Mouse (Mus musculus): Measurements from ENCODE around the gene Ndufb11. TPM values are rescaled to one million over a fixed set of nuclear protein-coding genes. Genes with fewer than 3 reads are reported as not detected.

Ndufb11 gene
- 325 and 354 TPM in 2 replicates for total RNA-seq (2021)
- long read RNA-seq, transcript Ndufb11-201 (3 exons, 908 nt), result major isoform, 222 of 231 reads
- long read RNA-seq, partial matches to known transcripts, result 2 of 231 reads
- long read RNA-seq, other reads (novel, unspliced or antisense), result 7 of 231 reads

- peak; percentile 76 for DNase-seq
Measured at GRCm38 (mm10) chrX:20617176-20617902, at the start of gene Ndufb11, which contains the start of gene Rbm10. Gene Ndufb11 (minus strand): TSS chrX:20617619. Gene Rbm10 (plus strand): TSS chrX:20617503.

- DNase-seq, result no peak
Measured at GRCm38 (mm10) chrX:20663444-20663790, 46.0 kb upstream of the Ndufb11 start.

- DNase-seq, result peak; percentile 75
Measured at GRCm38 (mm10) chrX:20662716-20663443, 45.5 kb upstream of the Ndufb11 start.

DNA sequence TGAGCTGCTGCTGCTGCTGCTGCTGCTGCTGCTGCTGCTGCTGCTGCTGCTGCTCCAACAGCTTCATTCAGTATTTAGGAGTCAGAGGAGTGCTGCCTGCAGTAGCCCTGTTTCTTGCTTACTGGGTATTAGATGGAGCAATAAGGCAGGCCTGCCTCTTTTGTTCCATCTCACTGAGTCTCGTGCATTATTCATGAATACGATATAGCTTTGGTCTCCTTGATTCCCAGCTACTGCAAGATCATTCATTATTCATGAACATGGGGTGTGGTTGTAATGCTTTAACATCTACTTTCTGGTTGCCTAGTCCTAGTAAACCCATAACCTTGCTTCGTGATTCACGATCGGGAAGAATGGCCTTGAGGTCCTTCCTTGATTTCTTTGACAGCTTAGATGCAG, 44.9 kb upstream of the Ndufb11 start:
- DNase-seq, result no peak

DNA sequence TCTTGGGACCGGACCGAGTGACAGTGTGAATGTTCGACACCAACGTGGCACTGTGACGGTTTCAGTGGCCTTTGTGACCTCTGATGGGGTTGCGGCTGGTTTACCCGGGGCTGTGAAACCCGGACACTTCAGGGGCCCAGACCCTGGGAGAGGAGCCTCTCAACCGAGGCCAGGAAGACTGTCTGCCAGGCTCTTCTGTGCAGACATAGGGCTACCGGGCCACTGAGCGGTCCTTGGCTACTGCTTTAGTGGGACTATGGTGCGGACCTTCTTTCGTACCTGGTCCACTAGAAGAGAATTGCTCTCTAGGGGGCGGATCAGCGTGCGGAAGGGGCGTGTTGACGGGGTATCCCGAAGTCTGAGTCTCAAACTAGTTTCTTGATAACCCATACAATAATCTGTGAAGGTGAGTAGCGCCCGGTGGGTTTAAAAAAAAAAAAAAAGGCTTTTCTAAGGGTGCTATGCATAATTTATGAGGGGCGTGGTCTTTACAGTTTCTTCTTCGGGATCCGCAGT, 41.5 kb upstream of the Ndufb11 start:
- DNase-seq, result no peak

GRCm38 (mm10) chrX:20658026-20658652, 40.7 kb upstream of the Ndufb11 start, which contains the start of gene Uba1:
Gene Uba1 (plus strand): TSS chrX:20658326.
- peak; percentile 66 for DNase-seq

GRCm38 (mm10) chrX:20657593-20657992, 40.2 kb upstream of the Ndufb11 start:
- DNase-seq, result no peak

DNA sequence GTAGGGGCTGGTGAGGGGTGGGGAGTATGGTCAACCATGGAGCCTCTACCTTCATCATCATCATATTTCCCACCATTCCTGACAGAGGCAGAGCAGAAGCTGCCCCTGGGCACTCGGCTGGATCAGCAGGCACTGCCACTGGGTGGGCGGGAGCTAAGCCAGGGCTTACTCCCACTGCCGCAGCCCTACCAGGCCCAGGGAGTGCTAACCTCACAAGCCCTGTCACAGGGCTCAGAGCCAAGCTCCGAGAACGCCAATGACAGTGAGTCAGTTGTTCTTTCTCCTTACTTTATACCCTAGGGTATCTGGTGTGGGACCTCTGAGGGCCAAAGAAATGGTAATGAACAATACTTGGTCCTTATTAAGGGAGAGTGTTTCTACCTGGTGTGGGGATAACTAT, 27.4 kb upstream of the Ndufb11 start:
- peak; percentile 12 for DNase-seq

DNA sequence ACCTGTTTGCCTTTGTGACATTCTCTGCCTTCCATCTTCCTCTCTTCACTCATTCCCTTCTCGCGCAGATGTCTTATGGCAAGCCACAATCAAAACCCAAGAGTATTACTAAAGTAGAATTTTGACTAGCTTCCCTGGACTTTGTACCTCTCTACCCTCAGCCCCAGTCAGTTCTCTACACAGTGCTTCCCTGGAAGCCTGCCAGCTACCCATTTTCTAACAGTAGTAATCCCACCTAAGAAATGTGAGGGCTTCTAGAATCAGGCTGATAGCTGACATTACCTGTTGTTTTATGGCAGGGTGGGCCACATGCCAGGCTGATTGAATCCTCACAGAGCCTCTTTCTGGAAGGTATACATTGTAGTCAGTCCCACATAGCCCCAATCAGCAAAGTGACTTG, 20.7 kb upstream of the Ndufb11 start:
- no peak for DNase-seq

GRCm38 (mm10) chrX:20617903-20618399, 532 bp upstream of the Ndufb11 start:
- peak; percentile 29 for DNase-seq

DNA sequence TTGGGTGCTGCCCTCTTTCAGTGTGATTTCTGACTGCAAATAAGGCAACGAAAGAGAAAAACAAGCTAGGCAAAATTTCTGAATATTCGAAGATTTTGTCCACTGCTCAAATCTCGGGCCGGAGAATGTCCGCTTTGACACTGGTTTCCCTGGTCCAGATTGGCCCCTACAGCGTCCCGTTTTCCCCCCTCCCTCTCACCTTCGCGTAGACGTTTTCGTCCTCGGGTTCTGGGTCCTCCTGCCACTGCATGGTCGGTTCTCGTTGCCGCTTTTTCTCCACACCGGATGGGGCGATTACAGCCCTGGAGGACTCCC, 601 bp downstream of the Ndufb11 start:
- no peak for DNase-seq

DNA sequence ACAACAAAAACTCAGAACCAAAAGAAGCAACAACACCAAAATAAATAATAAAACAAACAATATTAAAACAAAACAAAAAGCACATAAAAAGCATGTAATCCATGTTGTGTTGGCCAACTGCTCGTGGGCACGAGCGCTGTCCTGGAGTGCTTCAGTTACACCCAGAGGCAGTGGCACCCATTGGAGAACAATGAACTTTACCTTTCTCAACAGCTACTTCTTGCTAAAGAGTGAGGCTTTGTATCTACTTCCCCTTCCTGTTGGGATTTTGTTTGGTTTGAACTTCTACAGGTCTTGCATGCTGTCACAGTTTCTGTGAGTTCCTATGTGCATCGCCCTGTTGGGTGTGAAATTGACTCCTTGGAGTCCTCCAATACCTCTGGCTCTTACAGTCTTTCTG, 8.9 kb downstream of the Ndufb11 start:
- no peak for DNase-seq

- DNase-seq, result no peak
Measured at GRCm38 (mm10) chrX:20587968-20588367, 29.5 kb downstream of the Ndufb11 start.

DNA sequence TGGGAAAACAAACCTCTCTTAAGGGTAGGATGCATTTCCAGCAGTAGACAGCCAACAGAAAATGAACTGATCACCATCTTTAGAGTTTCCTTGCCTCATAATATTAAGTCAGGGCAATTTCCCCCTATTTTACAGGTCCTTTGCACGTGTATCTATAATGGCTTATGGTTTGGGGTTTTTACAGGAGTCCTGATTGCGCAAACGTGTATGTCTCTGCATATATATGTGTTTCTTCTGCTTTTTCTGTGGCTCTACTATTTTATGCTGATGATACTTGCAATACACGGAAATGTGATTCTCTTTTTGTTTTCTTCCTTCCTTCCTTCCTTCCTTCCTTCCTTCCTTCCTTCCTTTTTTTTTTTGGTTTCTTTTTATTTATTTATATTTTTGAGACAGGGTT, 43.5 kb downstream of the Ndufb11 start:
- DNase-seq, result no peak

GRCm38 (mm10) chrX:20572683-20573082, 44.7 kb downstream of the Ndufb11 start:
- DNase-seq, result no peak

DNA sequence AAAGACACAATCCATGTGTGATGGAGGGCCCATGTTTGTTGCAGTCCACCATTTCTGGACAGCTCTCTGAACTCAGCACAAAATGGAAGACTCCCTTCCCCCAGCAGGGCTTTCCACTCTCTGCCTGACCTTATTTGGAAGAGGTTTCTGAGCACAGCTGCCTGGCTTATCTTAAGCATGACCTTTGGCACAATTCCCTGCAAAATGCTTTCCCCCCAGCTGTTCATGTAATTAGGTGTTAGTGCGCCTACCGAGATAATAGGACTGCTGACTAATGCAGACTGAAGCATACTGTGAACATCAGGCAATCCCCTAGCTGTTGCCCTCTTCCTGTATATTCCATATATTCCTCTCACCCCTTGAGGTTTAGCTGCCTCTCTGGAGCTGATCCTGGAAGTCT, 46.4 kb downstream of the Ndufb11 start:
- DNase-seq, result no peak

Other genes starting within 250 kb of the Ndufb11 start
- 3.9 and 6.0 TPM in 2 replicates for gene Jade3, start 191.9 kb downstream of the Ndufb11 start, total RNA-seq (2021)
- 3.3 and 7.5 TPM in 2 replicates for gene Rgn, start 67.8 kb downstream of the Ndufb11 start, total RNA-seq (2021)
- gene Rbm10, start 116 bp downstream of the Ndufb11 start, total RNA-seq (2021), result 36.6 and 44.7 TPM in 2 replicates
- gene Uba1, start 40.7 kb upstream of the Ndufb11 start, total RNA-seq (2021), result 472 and 515 TPM in 2 replicates
- 178 and 179 TPM in 2 replicates for gene Cdk16, start 70.3 kb upstream of the Ndufb11 start, total RNA-seq (2021)
- gene Usp11, start 86.3 kb upstream of the Ndufb11 start, total RNA-seq (2021), result 23.0 and 33.3 TPM in 2 replicates
- gene Araf, start 180.2 kb upstream of the Ndufb11 start, total RNA-seq (2021), result 135 and 142 TPM in 2 replicates